Mouse (Mus musculus) erythroblast, embryonic 14.5 days (primary cell): ENCODE measurements around the gene Atp2b2. TPM values are rescaled to one million over a fixed set of nuclear protein-coding genes. Genes with fewer than 3 reads are reported as not detected.

Experiments
- H3K27me3 ChIP-seq: 2 replicates; pipeline ENCODE4 v1.6.1; 2012; ENCODE audit warnings: inconsistent platforms; ENCODE audit not compliant: control insufficient read depth
- H3K36me3 ChIP-seq: 2 replicates; pipeline ENCODE4 v1.6.1; 2012; ENCODE audit warnings: mild to moderate bottlenecking, inconsistent platforms; ENCODE audit not compliant: control insufficient read depth
- H3K4me1 ChIP-seq: 2 replicates; pipeline ENCODE4 v1.6.1; 2012; ENCODE audit warnings: inconsistent platforms; ENCODE audit not compliant: control insufficient read depth
- H3K4me3 ChIP-seq: replicated peaks from 2 replicates; pipeline ENCODE3; 2012; ENCODE audit warnings: moderate library complexity, mild to moderate bottlenecking, inconsistent platforms
- H3K9me3 ChIP-seq: 2 replicates; pipeline ENCODE4 v1.6.1; 2012; ENCODE audit warnings: low read length, inconsistent platforms, mixed read lengths; ENCODE audit not compliant: control insufficient read depth
- GATA1 ChIP-seq: IDR thresholded peaks from 2 replicates; pipeline ENCODE4 v1.6.1; 2012; ENCODE audit warnings: low read length, inconsistent platforms, mixed read lengths
- TAL1 ChIP-seq: IDR thresholded peaks from 3 replicates; pipeline ENCODE4 v1.6.1; 2012; ENCODE audit warnings: low read length, inconsistent platforms, mixed read lengths
- polyA plus RNA-seq: library from polyadenylated mRNA; stranded (reverse); fragments of >175 nt; gene quantifications from 2 replicates; pipeline ENCODE4 v1.2.3, GENCODE M21; 2012

The Atp2b2 gene
- polyA plus RNA-seq, 1 experiment, result not detected

- TF ChIP-seq TAL1, result no peak
- no peak for TF ChIP-seq GATA1
- Histone ChIP-seq H3K9me3 (no peaks in the 10 kb centered on the region), H3K36me3 (peaks cover 68% of the 10 kb centered on the region), H3K27me3 (no peaks in the 10 kb centered on the region), H3K4me1 (peaks cover 84% of the 10 kb centered on the region), H3K4me3 (peak overlapping the region; percentile 73)
These were observed 347.2 kb downstream of the Atp2b2 start for GRCm38 (mm10) chr6:113695203-113695602.

Other genes with a start within 250 kb of the Atp2b2 start
- not detected in 2 replicates for gene Slc6a11, start 88.6 kb upstream of the Atp2b2 start, polyA plus RNA-seq
- not detected in 2 replicates for gene Slc6a1, start 240.0 kb upstream of the Atp2b2 start, polyA plus RNA-seq